Mouse (Mus musculus): ENCODE data around the gene Lpcat2.
"Not testable (repeated sequence)": the region's sequence is repeated elsewhere in the genome, so short reads cannot be mapped to it uniquely, and the experiment has no call there.

Gene Lpcat2

DNA sequence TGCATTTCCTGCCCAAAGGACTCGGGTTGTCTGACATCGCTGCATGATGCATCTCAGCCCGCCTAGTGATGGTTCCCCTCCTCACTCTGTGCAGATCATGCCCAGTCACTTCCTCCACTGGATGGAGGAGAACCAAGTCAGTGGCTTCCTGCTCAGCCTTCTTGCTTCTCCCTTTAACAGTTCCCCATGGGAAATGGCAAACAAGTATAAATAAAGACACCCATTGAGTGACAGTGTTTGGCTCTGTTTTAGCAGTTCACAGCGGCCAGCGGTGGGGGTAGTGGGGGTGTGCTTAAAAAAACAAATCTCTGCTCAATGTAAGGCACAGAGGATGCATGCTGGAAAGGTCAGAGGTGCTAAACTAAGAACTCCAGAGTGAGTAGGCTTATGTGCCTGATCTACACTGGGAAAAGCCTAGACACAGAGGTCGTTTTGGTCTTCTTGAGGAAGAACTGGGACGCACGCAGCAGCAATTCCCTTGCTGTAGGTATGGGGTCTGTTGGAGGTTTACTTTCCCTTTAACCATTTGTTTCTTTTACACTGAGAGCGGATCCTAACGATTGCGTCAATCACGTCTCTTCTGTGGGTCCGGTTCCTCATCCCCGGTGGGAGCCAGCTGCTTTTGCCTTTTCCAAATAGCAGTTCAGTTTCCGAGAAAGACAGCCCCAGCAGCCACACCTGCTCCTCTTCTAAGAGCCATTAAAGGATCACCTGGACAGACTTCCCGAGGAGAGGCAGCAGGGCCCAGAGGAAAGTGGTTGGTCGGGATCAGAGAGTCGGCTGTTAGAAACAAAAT, 1.8 kb upstream of the Lpcat2 start:
- no peak for DNase-seq (ENCODE audit: low spot score in 2 of 2)

DNA sequence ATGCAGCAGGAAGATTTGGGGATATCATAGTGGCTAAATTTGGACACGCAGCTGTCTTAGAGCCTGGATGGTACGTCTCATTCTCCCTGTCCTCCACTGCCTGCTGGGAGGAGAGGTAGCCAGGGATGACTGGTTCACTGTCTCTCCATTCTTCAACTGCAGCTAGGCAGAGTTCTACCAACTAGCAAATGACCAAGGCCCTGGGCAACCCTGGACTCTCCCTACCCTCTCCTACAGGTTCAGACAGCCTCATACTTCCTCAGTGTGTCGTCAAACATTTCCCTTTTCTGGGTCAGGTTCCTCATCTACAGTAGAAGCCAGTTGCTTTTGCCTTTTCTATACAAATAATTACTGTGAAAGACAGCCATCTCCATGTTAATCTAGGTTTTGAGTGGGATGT, 466 bp upstream of the Lpcat2 start:
- DNase-seq (ENCODE audit: low spot score in 2 of 2), result no peak

DNA sequence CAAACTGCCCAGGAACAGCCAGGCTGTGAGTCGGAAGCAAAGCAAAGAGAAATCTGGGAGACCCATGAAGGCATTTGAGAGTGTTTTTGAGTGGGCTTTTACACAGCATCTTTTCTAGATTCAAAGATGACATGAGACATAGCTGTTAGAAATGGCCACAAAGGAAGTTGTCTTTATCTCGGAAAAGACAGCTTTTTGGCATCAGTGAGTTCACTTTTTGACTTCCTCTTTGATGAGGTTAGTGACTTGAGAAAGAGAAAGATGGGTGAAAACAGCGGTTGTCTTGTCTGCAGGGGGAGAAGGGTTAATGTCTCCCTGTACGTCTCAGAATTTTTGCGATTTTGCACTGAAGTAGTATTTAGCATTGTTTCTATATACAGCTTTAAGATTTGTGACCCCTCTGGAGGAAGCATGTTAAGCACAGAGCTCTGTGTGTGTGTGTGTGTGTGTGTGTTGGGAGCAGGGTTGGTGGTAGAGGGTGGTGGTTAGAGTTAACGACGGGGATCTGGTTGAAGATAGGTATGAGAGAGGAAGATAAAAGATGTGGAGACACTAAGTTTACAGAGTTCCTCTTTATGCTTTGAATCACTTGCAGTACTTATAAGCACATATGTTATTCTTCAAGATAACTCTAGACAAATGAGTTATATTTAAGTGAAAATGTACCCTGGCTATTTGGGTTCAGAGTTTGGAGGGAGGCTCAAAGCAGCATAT, 1.3 kb downstream of the Lpcat2 start:
- no peak for DNase-seq (ENCODE audit: low spot score in 2 of 2)

DNA sequence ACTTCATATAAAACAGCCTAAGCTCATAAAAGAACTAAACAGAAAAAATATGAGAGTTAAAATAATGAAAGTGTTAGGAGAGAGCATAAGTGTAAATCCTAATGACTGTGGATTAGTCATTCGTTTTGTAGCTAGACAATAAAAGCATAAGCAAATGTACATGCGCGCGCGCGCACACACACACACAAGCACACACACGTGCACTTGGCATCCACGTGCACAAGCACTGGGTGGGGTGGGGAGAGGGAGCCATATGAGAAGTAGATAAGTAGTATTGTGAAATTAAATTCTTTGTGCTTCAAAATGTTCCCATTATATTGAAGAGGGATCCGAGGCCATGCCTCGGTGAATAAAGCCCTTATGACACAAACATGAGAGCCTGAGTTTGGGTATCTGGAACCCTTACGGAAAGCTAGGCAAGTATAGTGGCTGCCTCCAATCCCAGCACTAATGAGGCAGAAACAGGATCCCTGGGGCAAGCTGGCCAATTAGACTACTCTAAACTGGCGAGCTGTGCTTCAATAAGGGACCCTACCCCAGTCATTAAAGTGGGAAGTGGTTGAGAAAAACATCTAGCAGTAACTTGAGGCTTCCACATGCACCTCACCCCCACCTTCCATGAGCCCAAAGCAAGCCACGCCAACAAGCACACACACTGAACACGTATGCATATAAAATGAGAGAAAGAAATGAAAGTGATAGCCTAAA, 3.5 kb downstream of the Lpcat2 start:
- DNase-seq (ENCODE audit: low spot score in 2 of 2), result no peak

DNA sequence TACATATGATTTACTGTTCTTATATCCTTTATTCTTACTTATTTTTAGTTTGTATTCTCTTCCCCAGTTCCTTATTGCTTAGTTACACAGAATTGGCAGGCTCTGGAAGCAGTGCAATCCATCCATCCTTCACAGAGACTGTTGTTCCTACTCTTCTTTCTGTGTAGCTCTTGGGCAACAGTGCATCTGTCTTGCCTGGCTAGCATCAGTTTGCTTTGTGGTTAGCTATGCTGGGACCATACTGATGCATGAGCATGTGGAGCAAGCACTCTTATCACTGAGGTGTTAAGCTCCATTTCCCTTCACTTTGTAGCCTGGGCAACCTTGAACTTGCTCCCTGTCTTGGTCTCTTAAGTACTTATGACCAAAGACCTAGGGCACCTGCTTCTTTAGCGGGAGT, 6.8 kb downstream of the Lpcat2 start:
- DNase-seq (ENCODE audit: low spot score in 2 of 2), result no peak

DNA sequence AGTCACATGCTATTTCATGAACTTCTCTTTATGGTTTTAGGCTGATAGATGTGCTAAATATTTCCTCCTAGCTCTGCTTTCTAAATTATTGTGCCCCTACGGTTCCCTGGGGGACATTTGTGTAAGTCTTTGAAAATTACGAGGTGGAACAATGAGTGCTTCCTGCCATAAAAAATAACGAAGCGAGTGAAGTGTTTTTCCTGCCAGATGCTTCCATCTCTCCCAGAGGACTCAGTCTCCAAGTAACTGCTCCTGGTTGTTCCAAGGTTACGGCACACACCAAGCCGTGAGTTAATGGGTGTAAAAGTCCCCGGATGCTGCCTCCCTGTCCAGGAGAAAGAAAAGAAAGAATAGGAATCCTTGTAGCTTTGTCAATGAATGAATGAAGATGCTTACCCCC, 15.1 kb downstream of the Lpcat2 start:
- DNase-seq (ENCODE audit: low spot score in 2 of 2), result no peak

DNA sequence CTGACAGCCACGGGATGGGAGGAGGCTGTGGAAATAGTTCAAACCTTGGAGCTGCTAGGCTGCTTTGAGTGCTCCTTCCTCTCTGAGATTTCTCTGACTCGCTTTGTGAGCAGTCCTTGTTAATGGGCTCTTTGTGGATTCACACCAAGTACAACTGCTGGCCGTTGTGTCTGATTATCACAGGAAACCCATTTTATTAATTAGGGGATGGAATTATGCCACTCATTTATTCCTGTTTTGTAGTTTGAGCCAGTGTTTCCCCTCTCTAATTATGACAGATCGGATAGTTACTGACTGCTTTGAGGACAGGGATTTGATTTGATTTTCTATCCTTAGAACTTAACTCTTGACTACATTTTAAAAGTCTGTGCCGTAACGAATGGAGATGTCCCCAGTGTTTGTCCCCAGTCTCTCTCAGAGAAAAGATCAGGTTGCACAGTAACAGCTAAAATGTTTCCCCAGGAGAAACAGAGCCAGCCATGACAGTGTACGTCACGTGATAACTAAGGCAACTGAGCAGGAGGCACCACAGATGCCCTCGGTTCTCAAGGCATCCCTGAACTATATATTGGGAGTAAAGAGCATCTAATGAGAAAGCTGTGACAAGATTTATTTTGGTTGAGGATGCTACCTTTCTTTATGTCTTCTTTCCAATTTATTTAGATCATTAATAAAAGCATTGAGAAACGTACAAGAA, 17.1 kb downstream of the Lpcat2 start:
- no peak for DNase-seq (ENCODE audit: low spot score in 2 of 2)

DNA sequence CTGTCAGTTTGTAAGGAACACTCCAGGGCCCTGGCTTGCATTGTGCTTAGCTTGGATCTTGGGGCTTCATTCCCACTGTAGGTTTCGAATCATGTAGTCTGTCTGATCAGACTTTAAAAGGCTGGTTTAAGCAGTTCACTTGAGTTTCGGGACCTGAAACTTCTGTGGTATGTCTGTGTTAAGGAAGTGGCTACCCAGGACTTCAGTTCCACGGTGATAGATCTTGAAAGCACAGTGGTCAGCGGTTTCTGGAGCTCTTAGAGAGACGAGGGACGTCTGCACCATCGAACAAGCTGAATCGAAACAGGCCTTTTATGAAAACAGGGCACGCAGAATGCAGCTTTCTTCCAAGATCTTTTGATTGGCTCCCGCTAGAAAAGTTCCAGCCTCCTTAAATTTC, 20.7 kb downstream of the Lpcat2 start:
- DNase-seq (ENCODE audit: low spot score in 2 of 2), result no peak

DNA sequence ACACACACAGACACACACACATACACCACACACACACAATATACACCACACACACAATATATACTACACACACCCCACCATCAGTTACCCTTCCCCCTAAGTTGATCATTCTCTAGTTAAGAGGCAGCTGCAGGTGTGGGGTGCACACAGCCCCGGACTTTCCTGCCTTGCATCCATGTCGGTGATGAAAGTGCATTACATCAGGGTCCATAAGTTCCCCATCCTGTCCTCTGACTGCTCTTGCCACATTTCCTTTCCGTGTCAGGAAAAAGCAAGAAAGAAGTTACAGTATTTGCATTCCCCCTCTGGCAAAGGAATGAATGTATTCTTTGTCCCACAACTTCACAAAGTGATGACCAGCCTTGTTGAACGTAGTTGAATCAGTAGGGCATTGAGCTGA, 26.1 kb downstream of the Lpcat2 start:
- no peak for DNase-seq (ENCODE audit: low spot score in 2 of 2)

DNA sequence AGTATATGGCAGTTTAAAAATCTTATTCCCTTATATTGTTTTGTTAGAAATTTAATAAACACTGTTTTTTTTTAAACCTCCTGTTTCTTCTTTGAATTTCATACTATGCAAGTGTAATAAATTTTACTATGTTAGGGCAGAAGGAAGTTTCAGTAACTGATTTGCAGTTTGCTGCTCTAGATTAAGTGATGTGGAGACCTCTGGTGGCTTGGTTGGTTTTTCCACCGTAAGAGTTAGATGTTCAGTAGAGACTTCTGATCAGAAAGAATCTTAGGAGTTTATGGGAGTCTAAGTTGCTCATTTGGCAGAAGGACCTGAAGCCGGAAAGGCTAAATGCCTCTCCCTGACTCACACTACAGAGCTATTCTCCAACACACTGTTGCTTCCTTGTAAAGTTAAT, 28.6 kb downstream of the Lpcat2 start:
- DNase-seq (ENCODE audit: low spot score in 2 of 2), result no peak

DNA sequence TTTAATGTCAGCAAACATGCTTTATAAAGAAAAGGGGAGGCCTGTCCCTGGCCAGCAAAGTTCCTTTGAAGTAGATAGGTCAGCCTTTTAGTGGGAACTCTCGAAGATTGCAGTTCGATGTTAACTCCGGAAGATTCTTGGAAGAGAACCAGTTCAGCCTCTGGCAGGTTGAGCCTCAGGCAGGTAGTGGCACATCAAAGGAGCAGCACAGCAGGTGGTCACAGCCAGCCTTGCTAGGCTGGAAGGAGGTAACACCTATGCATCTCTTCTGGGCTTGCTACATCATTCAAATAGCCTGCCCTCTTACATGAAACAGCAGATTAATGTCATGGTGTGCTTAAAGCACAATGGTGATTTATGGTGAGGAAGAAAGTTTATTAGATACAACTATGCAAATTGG, 37.1 kb downstream of the Lpcat2 start:
- DNase-seq (ENCODE audit: low spot score in 2 of 2), result not testable (repeated sequence)

DNA sequence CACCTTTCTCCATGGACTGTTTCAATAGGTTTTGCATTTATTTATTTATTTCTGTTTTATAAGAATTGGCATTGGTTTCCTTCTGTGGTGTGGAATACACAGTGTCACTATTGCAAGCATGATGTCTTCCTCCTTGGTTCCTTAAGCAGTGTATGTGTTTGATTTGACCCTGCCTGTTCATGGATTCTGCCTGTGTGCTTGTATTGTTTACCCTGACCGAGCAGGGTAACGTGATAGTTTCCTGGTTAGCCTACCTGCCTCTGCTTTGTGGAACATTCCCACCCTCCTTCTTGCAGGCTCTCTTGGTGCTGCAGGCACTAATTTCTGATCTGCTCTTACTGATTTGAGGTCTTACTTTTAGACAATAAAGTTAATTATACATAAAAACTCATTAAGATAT, 38.7 kb downstream of the Lpcat2 start:
- DNase-seq (ENCODE audit: low spot score in 2 of 2), result no peak

DNA sequence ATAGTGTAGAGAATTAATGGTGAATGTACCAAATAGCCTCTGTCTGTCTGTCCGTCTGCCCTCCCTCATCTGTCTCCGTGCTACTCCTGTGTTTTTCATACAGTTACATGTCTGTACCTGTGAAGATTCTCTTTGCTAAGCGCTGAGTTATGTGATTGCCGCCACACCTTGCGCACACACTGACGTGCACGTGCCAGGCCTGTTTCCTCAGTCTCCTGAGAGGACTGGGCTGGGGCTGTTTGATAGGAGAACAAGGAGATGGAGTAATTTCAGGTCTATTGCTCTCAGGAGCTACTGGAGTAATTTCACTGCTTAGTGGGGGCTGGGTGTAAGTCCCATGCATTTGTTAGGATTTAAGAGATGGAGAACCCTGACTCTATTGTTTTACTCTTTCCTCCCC, 39.9 kb downstream of the Lpcat2 start:
- no peak for DNase-seq (ENCODE audit: low spot score in 2 of 2)

DNA sequence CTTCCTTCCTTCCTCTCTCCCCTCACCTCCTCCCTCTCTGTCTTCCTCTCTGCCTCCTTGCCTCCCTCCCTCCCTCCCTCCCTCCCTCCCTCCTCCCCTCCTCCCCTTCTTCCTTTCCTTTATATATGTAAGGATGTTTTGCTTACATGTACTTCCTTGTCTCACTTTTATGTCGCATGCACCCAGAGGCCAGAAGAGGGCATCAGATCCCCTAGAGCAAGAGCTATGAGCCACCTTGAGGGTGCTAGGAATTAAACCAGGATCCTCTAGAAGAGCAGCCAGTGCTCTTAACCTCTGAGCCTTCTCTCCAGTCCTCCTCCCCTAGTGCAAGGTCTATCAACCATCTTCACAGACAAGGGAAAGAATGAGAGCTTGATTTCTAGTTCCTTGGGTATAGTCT, 40.9 kb downstream of the Lpcat2 start:
- DNase-seq (ENCODE audit: low spot score in 2 of 2), result no peak

DNA sequence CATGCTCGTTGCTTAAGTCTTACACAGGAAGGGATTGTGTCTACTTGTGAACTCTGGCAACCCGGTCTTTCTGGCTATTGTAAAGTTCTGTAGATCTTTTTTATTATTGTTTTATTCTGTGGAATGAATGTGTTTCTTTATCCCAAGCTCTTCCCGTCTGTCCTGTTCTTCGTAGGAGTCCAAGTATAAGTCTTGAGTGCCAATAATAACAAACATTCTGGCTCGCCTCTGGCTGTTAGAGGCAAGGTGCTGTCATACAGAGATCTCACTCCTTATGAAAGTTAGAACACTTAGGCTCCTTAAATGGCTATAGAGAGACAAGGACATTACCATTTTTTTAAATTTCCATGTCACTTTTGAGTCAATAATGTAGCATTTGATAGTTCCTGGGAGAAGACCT, 41.5 kb downstream of the Lpcat2 start:
- no peak for DNase-seq (ENCODE audit: low spot score in 2 of 2)

DNA sequence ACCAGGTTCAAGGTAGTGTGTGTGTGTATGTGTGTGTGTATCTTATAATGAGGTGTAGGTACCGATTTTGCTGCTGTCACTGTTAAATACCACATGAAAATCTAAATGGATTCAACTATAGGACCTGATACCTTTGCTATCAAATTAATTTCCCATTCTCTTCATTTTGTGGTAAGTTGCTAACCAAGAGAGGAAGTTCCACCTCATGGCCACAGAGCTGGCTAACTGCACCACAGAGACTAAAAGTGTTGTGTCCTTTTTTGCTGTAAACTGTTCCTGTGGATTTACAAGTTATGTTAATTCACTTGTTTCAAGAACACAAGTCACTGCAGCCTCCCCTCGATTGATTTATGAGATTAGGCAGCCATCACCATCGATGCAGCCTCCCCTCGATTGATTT, 42.7 kb downstream of the Lpcat2 start:
- no peak for DNase-seq (ENCODE audit: low spot score in 2 of 2)

DNA sequence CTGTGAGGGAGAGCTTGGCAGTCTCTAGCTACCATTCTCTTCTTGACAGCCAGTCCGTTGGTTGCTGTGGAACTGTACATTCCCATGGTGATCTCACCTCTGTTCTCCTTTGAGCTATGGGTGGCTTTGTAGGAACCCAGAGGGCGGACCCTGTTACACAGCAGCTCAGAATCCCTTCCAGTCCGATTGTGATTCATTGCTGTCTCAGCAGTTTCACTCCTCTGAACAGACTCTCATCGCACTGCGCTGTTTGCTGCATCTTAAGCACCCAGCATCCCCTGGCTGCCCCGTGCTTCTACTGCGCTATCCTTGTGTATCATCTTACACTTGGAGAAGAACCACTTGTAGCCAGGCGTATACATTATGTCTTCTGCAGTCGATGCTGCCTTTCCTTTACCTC, 44.5 kb downstream of the Lpcat2 start:
- no peak for DNase-seq (ENCODE audit: low spot score in 2 of 2)

DNA sequence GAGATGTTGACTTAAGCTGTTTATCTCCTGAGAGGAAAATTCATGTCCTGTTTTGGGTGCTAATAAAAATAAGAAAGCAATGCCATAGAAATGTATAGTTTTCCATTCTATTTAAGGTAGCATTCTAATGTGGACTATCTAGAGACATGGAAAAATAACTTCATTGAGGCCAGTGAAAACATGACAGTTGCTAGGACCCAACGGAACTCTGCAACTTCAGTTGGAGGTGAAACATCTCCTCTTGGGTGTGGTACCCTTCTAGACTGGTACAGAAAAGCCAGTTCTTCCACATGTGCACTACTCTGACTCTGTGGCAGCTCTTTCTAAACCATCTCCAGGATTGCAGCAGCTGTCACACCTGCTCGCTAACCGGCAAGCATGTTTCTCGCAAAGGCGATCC, 46.0 kb downstream of the Lpcat2 start, which contains the start of gene Capns2:
Gene Capns2, plus strand, starts transcription at position 301 of the 400 bp plus-strand sequence.
- no peak for DNase-seq (ENCODE audit: low spot score in 2 of 2)

DNA sequence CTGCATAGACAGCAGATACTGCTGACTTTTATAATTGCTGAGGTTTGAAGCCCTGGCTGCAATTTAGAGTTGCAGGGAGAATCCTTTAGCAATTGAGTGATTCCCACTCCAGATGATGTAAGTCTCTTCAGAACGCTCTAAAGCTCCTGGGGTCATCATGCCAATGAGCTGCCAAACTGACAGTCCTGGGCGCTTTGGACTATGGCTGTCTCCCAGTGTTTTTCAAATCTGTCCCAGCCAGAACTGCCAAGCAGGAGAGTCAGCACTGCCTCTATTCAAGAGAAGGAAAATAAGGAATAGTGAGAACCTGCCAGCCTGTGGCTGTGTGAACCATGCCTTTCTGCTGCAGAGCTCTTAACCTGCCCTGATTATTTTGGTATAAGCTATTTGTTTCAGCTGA, 47.8 kb downstream of the Lpcat2 start:
- DNase-seq (ENCODE audit: low spot score in 2 of 2), result no peak

DNA sequence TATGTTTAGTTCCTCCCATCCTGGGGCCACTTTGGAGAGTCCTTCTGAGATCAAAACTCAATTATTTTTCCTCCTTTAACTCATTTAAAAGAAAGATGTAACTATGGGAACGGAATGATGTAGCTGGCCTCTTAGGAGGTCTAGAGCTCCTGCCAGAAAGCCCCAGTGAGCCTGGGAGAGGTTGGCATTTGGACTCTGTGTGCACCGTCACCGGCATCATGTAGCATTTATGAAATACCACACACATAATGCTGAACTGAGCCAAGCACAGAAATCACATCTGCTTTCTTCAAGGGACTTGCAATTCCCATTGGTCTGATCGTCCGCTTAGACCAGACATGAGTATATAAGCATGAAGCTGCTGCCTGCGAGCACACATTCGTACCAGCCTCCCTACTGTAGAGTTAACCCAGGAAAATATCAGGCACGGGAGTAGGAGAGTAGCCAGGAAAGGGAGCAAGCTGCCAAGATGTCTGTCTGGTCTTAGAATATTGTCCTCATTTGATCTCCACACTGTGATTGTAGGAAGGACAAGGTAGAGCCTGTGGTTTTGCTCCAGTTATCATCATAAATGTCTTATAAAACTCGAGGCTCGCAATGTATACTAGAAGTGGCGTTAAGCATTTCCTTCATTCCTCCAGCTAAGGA, 48.5 kb downstream of the Lpcat2 start:
- no peak for DNase-seq (ENCODE audit: low spot score in 2 of 2)

DNA sequence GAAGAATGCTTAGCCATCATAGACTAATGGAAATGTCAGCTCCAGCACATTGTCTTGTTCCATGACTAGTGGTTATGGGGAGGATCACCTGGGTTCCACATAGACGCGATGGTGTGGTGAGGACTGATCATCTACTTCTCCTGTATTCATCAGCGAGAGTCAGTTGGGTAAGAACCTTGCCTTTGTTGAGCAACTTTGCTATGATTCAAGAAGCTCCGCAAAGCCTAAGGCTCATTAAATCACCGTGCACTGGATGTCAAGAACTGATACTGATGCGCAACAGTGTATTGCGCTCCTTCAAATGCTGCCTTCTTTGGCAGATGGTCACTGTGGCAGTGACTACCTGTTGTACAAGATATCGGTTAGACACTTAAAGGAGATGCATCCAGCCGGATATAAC, 51.4 kb downstream of the Lpcat2 start:
- no peak for DNase-seq (ENCODE audit: low spot score in 2 of 2)

DNA sequence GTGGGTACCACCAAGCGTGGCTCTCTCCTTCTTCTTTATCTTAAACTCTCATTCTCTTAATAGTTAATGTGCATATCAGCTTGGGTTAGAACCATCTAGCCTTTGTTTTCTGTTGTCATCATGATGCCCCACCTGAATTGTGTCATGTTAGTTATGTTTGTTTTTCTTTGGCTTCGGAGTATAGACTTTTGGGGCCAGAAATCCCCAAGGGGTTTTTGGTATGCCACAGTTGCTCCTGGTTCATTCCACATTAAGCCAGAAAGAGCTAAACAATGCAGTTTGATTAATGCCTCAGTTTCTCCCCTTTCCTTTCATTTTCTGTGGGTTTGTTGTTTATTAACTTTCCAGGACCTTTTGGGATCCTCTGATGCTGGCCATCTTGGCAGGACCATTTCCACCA, 53.3 kb downstream of the Lpcat2 start:
- DNase-seq (ENCODE audit: low spot score in 2 of 2), result no peak

Data from spleen, postnatal 4 days (tissue).